Mouse (Mus musculus): ENCODE data around the gene Yme1l1. TPM values are rescaled to one million over a fixed set of nuclear protein-coding genes. Genes with fewer than 3 reads are reported as not detected.

The Yme1l1 gene
- total and polyA plus RNA-seq, 3 experiments = 58.6 to 131 (median 78.2) TPM

GRCm38 (mm10) chr2:23225199-23225598, 69.0 kb downstream of the Yme1l1 start:
- Histone ChIP-seq H3K36me3 (replicated peaks in 1 of 2; ENCODE audit: control insufficient read depth in 1 of 2, insufficient read depth in 1 of 2, low read length in 1 of 2) (no peaks in the 10 kb centered on the region), H3K4me3 (replicated peaks in 1 of 3; ENCODE audit: low read depth in 2 of 3, low read length in 2 of 3, poor library complexity in 1 of 3) (no peak overlapping the region), H3K79me2 (replicated peaks; ENCODE audit: control insufficient read depth, extremely low read depth, insufficient read depth, poor library complexity, severe bottlenecking) (no peaks in the 10 kb centered on the region), H3K9ac (ENCODE audit: insufficient read depth, low read depth) (no peak overlapping the region), H3K4me1 (ENCODE audit: control insufficient read depth in 1 of 2, insufficient read depth in 2 of 2) (peaks cover 0 to 4% of the 10 kb centered on the region in 2 experiments; a peak in 1 of 4 replicates), H3K4me2 (ENCODE audit: insufficient read depth, low read depth, poor library complexity, severe bottlenecking) (no peak overlapping the region), H3K9me3 (replicated peaks; ENCODE audit: low read length) (no peaks in the 10 kb centered on the region), H3K27ac (ENCODE audit: insufficient read depth, low read depth) (no peak overlapping the region), H3K27me3 (replicated peaks) (no peaks in the 10 kb centered on the region)
- TF ChIP-seq ZC3H11A (IDR thresholded peaks at IDR 0.05; ENCODE audit: low read depth, low read length) (no peak), EP300 (IDR thresholded peaks at IDR 0.05; ENCODE audit: low read length) (no peak), IRF4 (IDR thresholded peaks at IDR 0.05; ENCODE audit: low read depth, low read length) (no peak)
- no peak for DNase-seq (ENCODE audit: extremely low read depth)
- in situ Hi-C loops (cut with MboI; ENCODE audit: low pct_ligation_motif_present, low pct_unique_long_range_greater_than_20kb, low sequenced_read_pairs) (no loop called here), dilution Hi-C loops (cut with MboI; ENCODE audit: extremely low pct_ligation_motif_present, extremely low pct_unique_long_range_greater_than_20kb, low sequenced_read_pairs) (no loop called here)

- H3K4me2 ChIP-seq (ENCODE audit: insufficient read depth, low read depth, poor library complexity, severe bottlenecking) = no peak overlapping the region
- no peak overlapping the region for H3K27ac ChIP-seq (ENCODE audit: insufficient read depth, low read depth)
- H3K79me2 ChIP-seq (replicated peaks; ENCODE audit: control insufficient read depth, extremely low read depth, insufficient read depth, poor library complexity, severe bottlenecking) = no peaks in the 10 kb centered on the region
- H3K9me3 ChIP-seq (replicated peaks; ENCODE audit: low read length) = no peaks in the 10 kb centered on the region
- peaks cover 0 to 4% of the 10 kb centered on the region in 2 experiments; a peak in 1 of 4 replicates for H3K4me1 ChIP-seq (ENCODE audit: control insufficient read depth in 1 of 2, insufficient read depth in 2 of 2)
- in situ Hi-C loops (cut with MboI; ENCODE audit: low pct_ligation_motif_present, low pct_unique_long_range_greater_than_20kb, low sequenced_read_pairs) = no loop called here
- H3K4me3 ChIP-seq (replicated peaks in 1 of 3; ENCODE audit: low read depth in 2 of 3, low read length in 2 of 3, poor library complexity in 1 of 3) = no peak overlapping the region
- TF ChIP-seq ZMIZ1 (IDR thresholded peaks at IDR 0.05; ENCODE audit: low read depth, low read length) (no peak), ZNF384 (IDR thresholded peaks at IDR 0.05; ENCODE audit: low read depth, low read length) (no peak), ZC3H11A (IDR thresholded peaks at IDR 0.05; ENCODE audit: low read depth, low read length) (no peak), JUN (IDR thresholded peaks at IDR 0.05; ENCODE audit: insufficient read depth, low read depth, low read length) (no peak)
- H3K27me3 ChIP-seq (replicated peaks) = no peaks in the 10 kb centered on the region
- no peak overlapping the region for H3K9ac ChIP-seq (ENCODE audit: insufficient read depth, low read depth)
- no peaks in the 10 kb centered on the region for H3K36me3 ChIP-seq (replicated peaks in 1 of 2; ENCODE audit: control insufficient read depth in 1 of 2, insufficient read depth in 1 of 2, low read length in 1 of 2)
- DNase-seq (ENCODE audit: extremely low read depth) = peak; percentile 19
- dilution Hi-C loops (cut with MboI; ENCODE audit: extremely low pct_ligation_motif_present, extremely low pct_unique_long_range_greater_than_20kb, low sequenced_read_pairs) = no loop called here
These were observed 72.3 kb downstream of the Yme1l1 start for GRCm38 (mm10) chr2:23228463-23228862.

GRCm38 (mm10) chr2:23234065-23234773, 78.0 kb downstream of the Yme1l1 start:
- peaks cover 0 to 3% of the 10 kb centered on the region in 2 experiments; a peak in 1 of 4 replicates for H3K4me1 ChIP-seq (ENCODE audit: control insufficient read depth in 1 of 2, insufficient read depth in 2 of 2)
- dilution Hi-C loops (cut with MboI; ENCODE audit: extremely low pct_ligation_motif_present, extremely low pct_unique_long_range_greater_than_20kb, low sequenced_read_pairs) = no loop called here
- no peak overlapping the region for H3K9ac ChIP-seq (ENCODE audit: insufficient read depth, low read depth)

More at GRCm38 (mm10) chr2:23234065-23234773, 78.0 kb downstream of the Yme1l1 start:
- no peaks in the 10 kb centered on the region for H3K36me3 ChIP-seq (replicated peaks in 1 of 2; ENCODE audit: control insufficient read depth in 1 of 2, insufficient read depth in 1 of 2, low read length in 1 of 2)
- no peaks in the 10 kb centered on the region for H3K79me2 ChIP-seq (replicated peaks; ENCODE audit: control insufficient read depth, extremely low read depth, insufficient read depth, poor library complexity, severe bottlenecking)
- H3K4me3 ChIP-seq (replicated peaks in 1 of 3; ENCODE audit: low read depth in 2 of 3, low read length in 2 of 3, poor library complexity in 1 of 3) = no peak overlapping the region
- H3K4me2 ChIP-seq (ENCODE audit: insufficient read depth, low read depth, poor library complexity, severe bottlenecking) = peak overlapping the region; percentile 21
- no peak for DNase-seq (ENCODE audit: extremely low read depth)
- H3K27ac ChIP-seq (ENCODE audit: insufficient read depth, low read depth) = no peak overlapping the region
- no peaks in the 10 kb centered on the region for H3K27me3 ChIP-seq (replicated peaks)
- no peaks in the 10 kb centered on the region for H3K9me3 ChIP-seq (replicated peaks; ENCODE audit: low read length)
- in situ Hi-C loops (cut with MboI; ENCODE audit: low pct_ligation_motif_present, low pct_unique_long_range_greater_than_20kb, low sequenced_read_pairs) = no loop called here
- TF ChIP-seq RCOR1 (conservative IDR thresholded peaks at IDR 0.05; ENCODE audit: low read depth, low read length) (no peak), NELFE (IDR thresholded peaks at IDR 0.05; ENCODE audit: low read depth, low read length) (no peak), MYC (IDR thresholded peaks at IDR 0.05; ENCODE audit: low read depth, low read length) (no peak), KAT2A (IDR thresholded peaks at IDR 0.05; ENCODE audit: insufficient replicate concordance, low read length) (no peak), USF2 (conservative IDR thresholded peaks at IDR 0.05; ENCODE audit: low read depth, low read length) (no peak), ZNF384 (IDR thresholded peaks at IDR 0.05; ENCODE audit: low read depth, low read length) (no peak), CTCF (conservative IDR thresholded peaks at IDR 0.05 in 1 of 2, IDR thresholded peaks at IDR 0.05 in 1 of 2; ENCODE audit: low read depth in 2 of 2, low read length in 2 of 2) (no peak), MEF2A (IDR thresholded peaks at IDR 0.05; ENCODE audit: borderline replicate concordance, low read depth, low read length) (no peak), ETS1 (conservative IDR thresholded peaks at IDR 0.05; ENCODE audit: low read depth, low read length) (no peak), ZMIZ1 (IDR thresholded peaks at IDR 0.05; ENCODE audit: low read depth, low read length) (no peak), MAZ (IDR thresholded peaks at IDR 0.05; ENCODE audit: low read depth, low read length) (no peak)
